Mouse (Mus musculus): ENCODE results near the gene Sox2.

The Sox2 gene

GRCm38 (mm10) chr3:34643536-34644115 is 6.6 kb upstream of the Sox2 start:
- no peak for DNase-seq (ENCODE audit: low spot score in 2 of 2)

GRCm38 (mm10) chr3:34646169-34646568 is 4.0 kb upstream of the Sox2 start:
- DNase-seq (ENCODE audit: low spot score in 2 of 2) = no peak

GRCm38 (mm10) chr3:34647688-34648087 is 2.5 kb upstream of the Sox2 start:
- no peak for DNase-seq (ENCODE audit: low spot score in 2 of 2)

- no peak for DNase-seq (ENCODE audit: low spot score in 2 of 2)
Observed at GRCm38 (mm10) chr3:34648105-34648832, 1.9 kb upstream of the Sox2 start.

- DNase-seq (ENCODE audit: low spot score in 2 of 2) = no peak
Observed at GRCm38 (mm10) chr3:34648833-34649719, 1.1 kb upstream of the Sox2 start.

- no peak for DNase-seq (ENCODE audit: low spot score in 2 of 2)
Observed at GRCm38 (mm10) chr3:34650621-34651361, 586 bp downstream of the Sox2 start.

GRCm38 (mm10) chr3:34651486-34652170 is 1.4 kb downstream of the Sox2 start:
- DNase-seq (ENCODE audit: low spot score in 2 of 2) = no peak

GRCm38 (mm10) chr3:34652616-34653015 is 2.4 kb downstream of the Sox2 start:
- no peak for DNase-seq (ENCODE audit: low spot score in 2 of 2)

- DNase-seq (ENCODE audit: low spot score in 2 of 2) = no peak
Observed at GRCm38 (mm10) chr3:34653235-34653976, 3.2 kb downstream of the Sox2 start.

- no peak for DNase-seq (ENCODE audit: low spot score in 2 of 2)
Observed at GRCm38 (mm10) chr3:34653977-34654500, 3.8 kb downstream of the Sox2 start.

GRCm38 (mm10) chr3:34654781-34655180 is 4.6 kb downstream of the Sox2 start:
- DNase-seq (ENCODE audit: low spot score in 2 of 2) = no peak

GRCm38 (mm10) chr3:34655311-34656075 is 5.3 kb downstream of the Sox2 start:
- no peak for DNase-seq (ENCODE audit: low spot score in 2 of 2)

- DNase-seq (ENCODE audit: low spot score in 2 of 2) = no peak
Observed at GRCm38 (mm10) chr3:34656153-34656552, 5.9 kb downstream of the Sox2 start.

GRCm38 (mm10) chr3:34656813-34657700 is 6.9 kb downstream of the Sox2 start:
- no peak for DNase-seq (ENCODE audit: low spot score in 2 of 2)

GRCm38 (mm10) chr3:34657701-34658090 is 7.5 kb downstream of the Sox2 start:
- no peak for DNase-seq (ENCODE audit: low spot score in 2 of 2)

GRCm38 (mm10) chr3:34658241-34658965 is 8.2 kb downstream of the Sox2 start:
- no peak for DNase-seq (ENCODE audit: low spot score in 2 of 2)

- no peak for DNase-seq (ENCODE audit: low spot score in 2 of 2)
Observed at GRCm38 (mm10) chr3:34658966-34659535, 8.8 kb downstream of the Sox2 start.

Data from right cerebral cortex, postnatal 36 days (tissue).